Mouse (Mus musculus) A20 (cell line): ENCODE measurements at regions not wholly inside any gene's neighbourhood (a gene's known extent, or its start where the extent isn't known, plus 50 kb on each side); places are given as distances from the start of the nearest gene placed in this dataset.
A peak's percentile ranks its signal among the peaks of the same experiment; 100 is the strongest.

Experiments used
- DNase-seq: peaks from one replicate; pipeline ENCODE4 v3.0.0-alpha.2; 2011; ENCODE audit warnings: low read depth, low spot score

DNA sequence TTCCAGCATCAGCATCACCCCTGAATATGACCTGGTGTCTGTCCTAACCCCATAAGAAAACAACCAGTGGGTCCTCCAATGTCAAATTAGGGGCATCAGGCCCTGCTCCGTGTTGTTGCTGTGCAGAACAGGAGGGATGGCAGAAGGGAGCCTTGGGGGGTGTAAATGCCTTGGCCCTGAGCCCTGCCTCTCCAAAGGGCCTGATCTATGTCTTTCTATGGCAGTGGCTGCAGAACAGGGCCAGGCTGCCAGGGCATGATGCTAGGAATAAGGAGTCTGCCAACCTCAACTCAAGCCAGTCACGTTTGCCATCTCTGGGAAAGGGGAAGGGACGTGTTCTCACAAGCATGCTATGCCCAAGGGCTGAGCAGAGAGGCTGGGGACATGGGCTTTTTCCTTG lies 172.9 kb downstream of the Kcna5 start:
- no peak for DNase-seq

DNA sequence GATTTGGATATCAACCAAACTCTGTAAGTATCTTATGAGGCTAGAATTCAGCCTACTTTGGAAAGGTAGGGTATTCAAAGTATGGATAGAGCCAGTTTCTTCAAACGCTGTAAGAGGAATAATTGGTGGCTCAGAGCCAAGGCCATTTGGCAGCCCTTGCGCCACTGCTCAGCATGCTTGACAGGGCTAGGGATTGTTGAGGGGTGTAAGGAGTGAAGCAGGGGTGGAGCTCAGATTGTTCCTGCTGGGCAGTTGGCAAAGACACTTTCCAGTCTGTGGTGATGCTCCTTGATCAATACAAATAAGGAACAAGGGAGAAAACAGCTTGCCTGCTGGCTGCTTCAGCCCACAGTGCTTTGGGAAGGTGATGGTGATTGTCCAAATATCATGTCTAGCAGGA lies 181.9 kb downstream of the Kcna5 start:
- DNase-seq = no peak

DNA sequence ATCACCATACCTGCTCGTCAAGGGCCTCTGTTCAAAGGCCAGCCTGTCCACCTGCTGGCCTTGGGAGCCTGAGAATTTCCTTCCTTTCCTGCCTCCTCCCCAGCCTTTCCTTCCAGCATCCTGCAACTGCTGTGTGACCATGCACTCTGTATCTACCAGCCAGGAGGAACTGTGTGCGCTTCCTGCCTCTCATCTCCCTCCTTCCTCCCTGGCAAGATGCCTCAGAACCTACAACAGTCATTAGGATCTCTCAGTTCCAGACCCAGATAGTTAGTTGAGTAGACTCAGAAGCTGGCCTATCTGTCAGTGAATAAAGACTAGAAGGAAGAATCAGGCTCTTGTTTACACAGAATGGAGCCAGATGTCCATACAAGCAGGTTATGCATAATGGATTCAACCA lies 183.8 kb upstream of the Ntf3 start:
- DNase-seq = no peak

DNA sequence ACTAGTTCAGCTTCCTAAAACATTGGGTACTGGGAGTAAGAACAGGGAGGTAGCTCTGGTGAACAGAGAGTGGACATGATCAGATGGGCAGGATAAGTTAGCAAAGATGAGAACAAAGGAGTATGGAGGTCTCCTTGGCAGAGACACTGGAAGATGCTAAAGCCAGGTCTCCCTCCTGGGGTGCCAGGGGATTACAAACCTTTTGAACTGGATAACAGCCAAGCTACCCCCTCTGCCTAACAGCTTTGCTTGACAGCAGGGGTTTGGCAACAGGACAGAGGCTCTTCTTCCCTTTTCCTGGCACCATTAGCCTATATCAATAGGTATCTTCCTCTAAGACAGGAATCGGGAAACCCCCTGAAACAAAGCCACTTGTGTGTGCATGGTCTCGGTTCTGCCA lies 183.2 kb upstream of the Ntf3 start:
- no peak for DNase-seq

DNA sequence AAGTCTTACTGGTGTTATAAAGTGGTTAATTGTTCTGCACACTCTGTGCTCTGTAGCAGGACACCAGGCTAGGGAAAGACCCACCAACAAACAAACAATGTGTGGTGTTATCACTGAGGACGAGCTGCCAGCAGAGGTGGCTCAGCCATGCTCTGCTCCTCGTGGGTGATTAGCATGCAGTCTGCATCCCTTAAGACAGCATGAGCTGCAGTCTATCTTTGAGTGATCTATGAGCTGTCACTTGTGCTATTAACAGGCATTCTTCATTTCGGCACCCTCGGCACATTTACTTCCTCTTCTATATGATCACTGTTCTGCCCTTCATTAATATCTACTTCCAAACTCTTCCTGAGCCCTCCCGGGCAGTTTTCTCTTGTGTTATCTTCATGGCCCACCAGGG lies 178.5 kb upstream of the Ntf3 start:
- DNase-seq = peak; percentile 3

DNA sequence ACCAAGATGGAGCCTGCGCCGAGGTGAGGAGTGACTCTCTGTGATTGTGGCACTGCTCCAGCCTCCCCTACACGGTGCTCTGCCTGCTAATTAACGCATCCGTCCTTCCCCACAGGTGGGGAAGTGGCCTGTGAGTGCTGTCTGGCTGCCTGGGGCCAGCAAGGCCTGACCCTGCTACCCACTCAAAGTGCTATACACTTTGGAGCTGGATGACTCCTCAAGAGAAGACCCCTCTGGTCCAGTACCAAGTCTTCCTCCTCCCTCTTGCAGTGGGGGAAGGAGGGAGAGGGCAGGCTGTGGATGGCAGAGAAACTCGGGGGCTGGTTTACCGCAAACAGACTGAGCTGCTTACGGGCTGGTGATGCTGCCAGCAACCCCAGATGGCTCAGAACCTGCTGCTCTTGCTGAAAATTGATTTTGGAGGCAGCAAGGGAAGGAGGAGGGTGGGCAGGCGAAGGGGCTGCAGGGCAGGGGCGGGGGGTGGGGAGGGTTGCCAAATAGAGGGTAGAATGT lies 173.4 kb upstream of the Ntf3 start:
- no peak for DNase-seq

DNA sequence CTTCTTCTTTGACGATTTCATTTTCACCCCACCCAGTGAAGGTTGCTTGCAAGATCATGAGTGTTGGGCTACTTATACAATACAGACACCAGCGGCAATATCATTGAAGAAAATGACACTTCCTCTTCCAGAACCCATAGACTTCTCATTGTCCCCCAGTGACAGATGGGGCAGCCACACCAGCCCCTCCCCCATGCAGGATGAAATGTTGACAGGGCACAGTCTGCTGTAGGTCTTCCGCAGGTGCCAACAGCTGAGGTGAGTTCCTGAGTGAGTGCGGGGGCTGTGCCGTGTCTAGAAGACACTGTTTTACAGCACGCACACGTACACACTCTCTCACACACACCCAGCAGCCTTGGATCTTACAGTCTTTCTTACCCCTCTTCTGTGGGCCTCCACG lies 171.0 kb upstream of the Ntf3 start:
- no peak for DNase-seq

DNA sequence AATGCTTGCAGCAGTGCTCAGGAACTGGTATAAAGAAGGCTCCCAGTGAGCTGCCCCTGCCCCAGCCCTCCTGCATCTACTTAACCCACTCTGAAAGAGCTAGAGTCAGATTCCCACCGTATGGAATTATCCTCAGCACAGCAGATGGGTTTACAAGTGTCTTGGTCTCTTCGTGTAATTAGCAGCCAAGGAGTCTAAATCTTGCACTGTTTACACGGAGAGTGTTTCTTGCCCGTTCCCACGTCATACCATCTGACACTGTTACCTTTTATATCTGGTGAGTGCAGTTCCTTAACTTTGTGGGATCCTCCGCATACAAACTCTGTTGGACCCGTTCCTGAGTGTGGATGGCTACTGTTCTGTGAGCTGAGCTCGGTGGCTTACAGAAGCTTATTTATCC lies 167.5 kb upstream of the Ntf3 start:
- DNase-seq = no peak

DNA sequence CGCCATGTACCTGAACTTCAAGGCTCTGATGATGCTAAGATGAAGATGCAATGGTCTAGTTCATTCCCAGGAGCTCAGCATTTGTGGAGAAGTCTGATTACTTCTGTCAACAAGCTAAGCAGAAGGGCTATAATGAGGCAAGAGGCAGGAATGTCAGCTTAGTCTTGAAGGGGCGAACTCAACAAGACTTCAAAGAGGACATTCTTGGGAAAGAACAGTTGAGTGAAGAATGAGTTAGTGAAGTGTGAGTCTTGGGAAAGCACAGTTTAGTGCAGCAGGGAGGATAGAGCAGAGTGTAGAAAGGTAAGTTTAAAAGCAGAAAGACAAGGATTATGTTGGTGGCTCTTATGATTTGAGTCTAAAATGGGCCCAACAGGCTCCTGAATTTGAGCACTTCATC lies 160.5 kb upstream of the Ntf3 start:
- no peak for DNase-seq

DNA sequence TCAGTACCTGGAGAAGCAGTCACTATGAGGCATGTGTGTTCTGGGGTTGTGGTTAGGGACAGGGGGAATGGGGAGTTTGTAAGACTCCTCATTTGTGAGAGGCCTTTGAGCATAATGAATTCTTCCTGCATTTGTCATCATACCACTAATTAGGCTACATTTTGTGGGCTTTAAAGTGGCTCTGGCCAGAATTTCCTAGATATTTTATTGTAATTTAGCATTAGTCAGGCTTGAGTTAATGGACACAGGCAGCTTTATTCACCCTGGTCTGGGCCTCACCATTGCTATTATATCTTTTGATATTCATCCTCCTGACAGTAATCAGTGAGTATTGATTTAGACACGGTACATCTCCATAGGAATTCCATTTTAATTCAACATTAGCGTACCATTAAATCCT lies 151.8 kb upstream of the Ntf3 start:
- no peak for DNase-seq

DNA sequence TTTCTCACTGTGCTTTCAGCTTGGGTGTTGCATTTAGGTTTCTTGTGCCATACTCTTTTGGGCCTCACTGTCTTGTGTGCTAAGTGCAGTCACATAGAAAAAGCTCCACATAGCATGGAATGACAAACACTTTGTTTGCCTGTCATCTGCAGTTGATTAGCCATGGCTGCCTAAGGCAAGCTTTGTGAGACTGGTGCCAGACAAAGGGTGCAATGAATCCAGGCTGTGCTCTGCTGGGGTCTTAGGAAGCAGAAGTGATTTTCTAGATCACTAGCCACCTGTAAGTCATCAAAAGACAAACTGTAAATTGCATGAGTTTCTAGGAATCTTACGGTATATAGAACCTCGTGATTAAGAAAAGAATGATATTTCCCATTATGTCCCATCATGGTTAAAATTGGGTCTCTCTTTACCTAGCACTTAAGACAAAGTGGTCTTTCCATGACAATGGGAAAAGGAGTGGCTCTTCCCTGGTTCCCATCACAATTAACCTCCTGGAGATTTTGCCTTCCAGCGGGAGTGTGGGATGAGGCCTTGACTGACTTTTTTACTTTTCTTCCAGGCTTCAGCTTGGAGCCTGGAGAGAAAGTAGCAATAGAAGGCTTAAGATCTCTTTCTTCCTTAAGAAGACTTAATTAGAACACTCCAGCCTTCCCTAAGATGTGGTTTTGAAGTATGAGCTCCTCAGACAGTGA lies 144.2 kb upstream of the Ntf3 start:
- no peak for DNase-seq

DNA sequence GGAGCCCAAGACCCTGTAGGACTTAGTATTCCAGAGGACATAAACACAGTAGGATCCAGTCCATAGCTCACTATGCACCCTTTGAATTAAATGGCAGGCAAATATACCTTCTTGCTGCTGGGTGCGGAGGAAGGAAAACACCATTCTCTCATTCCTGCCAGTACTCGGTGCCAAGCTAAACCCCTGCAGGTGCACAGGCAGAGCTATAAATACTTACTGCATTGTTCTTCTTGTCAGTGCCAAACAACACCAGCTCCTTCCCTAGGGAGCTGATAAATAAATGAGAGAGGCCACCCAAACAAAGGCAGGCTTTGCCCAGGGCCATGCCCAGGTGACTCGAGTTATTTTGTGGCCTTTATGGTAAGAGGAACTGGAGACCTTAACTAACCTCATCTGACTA lies 136.4 kb upstream of the Ntf3 start:
- no peak for DNase-seq

DNA sequence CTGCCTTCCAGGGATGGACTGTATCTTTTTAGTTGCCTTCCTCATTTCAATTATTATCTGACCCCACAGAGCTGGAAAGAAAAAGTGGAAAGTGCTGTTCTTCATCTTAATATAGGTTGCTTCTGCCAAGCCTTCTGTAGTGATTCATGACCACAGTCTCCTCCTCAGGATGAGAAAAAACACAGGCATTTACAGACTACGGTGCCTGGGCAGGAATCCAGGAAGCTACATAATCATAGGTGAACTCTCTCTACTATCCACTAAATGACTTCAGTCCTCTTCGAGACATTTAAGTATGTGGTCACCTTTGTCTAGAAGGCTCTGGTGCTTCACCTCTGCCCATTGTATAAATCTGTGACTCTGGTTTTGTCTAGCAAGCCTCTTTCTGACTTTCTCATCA lies 124.9 kb upstream of the Ntf3 start:
- DNase-seq = no peak

DNA sequence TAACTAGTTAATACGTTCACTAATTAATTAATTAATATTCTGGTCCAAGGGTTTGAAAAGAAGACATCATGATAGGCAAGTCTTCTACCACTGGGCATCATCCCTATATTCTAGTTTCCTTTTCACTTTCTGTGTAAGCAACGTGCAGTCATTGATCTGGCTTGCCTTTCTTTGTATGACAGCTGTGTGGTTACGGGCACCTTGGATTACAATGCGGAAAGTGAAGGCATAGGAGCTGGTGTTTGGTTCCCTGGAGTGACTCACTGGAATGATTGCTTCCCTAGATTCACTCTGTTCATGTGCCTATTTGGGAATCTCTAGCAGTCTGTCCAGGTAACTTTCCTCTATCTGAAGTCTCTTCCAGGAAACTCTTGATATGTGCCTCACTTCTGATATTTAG lies 120.5 kb upstream of the Ntf3 start:
- no peak for DNase-seq

DNA sequence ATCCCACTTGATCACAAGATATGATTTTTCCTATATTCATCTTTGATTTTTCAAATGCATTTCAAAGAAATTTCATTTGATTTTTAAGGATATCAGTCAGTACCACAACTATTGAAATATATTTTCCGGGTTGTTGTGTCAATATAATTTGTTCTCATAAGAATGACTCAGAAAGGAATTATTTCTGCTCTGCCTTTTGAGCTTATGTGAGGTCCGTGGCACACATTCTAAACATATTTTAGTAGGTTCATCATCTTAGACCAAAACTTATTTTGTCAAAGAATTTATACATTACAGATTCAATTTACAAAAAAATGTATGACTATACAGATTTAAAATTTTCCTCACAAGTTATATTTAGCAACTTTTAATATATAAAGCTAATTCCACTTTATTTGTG lies 119.5 kb upstream of the Ntf3 start:
- no peak for DNase-seq

DNA sequence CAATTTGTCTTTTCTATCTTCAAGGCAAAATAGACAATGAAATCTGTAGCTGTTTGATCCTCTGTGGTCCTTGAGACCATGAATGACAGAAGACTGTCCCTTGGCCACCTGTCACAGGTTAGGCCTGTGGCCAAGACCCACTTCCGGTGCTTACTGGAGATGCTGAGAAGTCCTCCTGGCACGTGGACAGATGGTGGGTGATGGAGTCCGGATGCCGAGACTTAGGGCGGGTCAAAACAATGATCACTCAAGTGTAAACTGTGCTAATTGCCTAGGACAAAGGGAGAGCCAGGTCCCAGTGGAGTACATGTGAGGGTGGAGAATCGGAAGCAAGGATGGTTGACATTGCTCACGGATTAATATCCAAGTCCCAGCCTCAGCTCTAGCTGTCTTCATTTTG lies 117.7 kb upstream of the Ntf3 start:
- no peak for DNase-seq

DNA sequence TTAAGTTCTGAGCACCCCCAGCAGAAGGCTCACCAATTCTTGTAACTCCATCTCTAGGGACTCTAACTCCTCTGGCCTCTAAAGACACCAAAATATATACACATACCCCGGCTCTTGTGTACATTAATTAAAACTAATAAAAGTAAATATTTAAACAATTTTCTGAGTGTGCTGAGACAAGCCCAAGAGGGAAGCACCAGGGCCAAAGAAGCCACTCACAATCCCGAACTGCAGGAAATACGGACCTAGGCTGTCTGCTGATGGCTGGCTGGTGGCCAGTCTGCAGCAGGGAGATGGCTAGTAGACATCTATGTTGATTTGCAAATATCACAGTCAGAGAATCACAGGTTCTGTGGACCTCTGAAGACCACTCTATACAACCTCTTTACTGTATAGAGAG lies 113.6 kb upstream of the Ntf3 start:
- no peak for DNase-seq

DNA sequence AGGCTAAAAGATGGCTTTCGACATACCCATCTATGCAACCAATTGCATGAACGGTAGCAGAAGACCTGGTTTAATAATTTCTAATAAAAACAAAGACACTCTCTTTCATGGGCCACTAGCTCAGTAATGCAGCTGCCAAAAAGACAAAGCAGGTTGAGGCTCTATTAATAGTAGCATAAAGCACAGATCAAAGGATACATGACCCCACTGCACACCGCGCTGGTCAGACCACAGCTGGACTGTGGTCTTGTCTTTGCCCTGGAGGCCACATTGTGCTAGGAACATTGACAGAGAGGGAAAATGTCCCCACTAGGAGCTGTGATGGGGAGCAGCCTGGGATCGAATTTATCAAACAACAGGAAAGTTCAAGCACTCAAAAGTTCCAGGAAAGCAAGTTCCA lies 79.3 kb upstream of the Ntf3 start:
- DNase-seq = no peak

DNA sequence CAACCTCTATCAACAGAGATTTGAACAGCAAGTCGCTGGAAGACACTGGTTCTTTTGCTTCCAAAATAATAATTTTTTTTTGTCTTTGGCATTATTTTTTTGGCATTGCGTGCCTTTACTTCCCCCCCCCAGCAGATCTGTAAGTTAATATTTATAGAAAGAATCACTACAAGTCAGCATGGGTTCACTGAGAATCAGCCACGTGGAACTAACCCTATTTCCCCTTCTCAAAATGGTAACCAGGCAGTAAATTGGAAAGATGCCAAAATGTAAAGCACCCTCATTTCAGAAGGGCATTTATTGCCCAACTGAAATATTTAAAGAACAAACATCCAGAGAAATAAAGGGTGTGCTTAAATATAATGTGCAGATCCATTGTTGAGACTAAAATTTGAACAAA lies 78.7 kb upstream of the Ntf3 start:
- no peak for DNase-seq

DNA sequence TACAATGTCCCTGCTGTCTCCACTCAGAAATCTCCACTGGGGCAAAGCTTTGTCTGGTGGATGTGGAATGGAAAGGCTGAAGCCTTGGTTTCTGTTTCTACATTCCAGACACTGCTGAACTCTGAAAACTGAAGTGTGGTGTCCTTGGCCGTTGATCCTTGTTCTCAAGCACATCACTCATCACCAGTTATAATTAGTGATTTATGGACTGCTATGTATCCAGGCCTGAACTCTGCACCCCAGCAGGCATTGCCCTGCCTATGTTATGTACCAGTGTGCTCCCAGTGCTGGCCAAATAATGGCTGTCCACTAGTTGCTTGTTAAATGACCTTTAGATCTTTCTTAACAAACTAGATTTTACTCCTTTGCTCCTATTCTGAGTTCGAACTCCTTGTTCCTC lies 75.6 kb upstream of the Ntf3 start:
- no peak for DNase-seq

DNA sequence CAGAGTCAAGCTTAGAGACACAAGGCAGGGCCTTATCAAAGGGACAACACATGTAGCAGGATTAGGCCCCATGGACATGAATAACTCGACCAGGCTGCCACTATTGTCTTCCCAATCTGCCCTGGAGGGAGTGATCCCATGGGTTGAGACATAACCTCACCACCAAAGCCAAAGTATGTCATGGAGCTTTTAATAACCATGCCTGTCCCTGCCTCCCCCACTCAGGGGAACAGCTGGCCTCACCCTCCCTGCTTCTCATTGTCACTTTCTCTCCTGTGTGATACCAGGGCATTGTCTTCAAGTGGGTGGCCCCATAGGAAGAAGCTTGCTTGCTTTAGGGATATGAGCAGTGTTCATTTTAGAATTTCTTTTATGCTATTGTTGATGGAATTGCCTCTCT lies 73.5 kb upstream of the Ntf3 start:
- DNase-seq = no peak
